Mouse (Mus musculus) thymus, adult 2 months (tissue): ENCODE data around the gene Adam8.

ENCODE experiments used
- CTCF ChIP-seq: fragments of 200-500 bp; IDR thresholded peaks from 2 replicates; pipeline ENCODE4 v1.5.1; 2012; ENCODE audit warnings: mild to moderate bottlenecking, control low read depth, low read length, moderate library complexity, borderline replicate concordance; ENCODE audit not compliant: control insufficient read depth, poor library complexity, insufficient read depth; ENCODE audit errors: extremely low read depth
- POLR2A ChIP-seq: fragments of 200-500 bp; IDR thresholded peaks from 2 replicates; pipeline ENCODE4 v1.6.1; 2012; ENCODE audit warnings: mild to moderate bottlenecking, low read length, control low read depth, moderate library complexity; ENCODE audit not compliant: control insufficient read depth, poor library complexity, insufficient read depth; ENCODE audit errors: extremely low read depth

DNA sequence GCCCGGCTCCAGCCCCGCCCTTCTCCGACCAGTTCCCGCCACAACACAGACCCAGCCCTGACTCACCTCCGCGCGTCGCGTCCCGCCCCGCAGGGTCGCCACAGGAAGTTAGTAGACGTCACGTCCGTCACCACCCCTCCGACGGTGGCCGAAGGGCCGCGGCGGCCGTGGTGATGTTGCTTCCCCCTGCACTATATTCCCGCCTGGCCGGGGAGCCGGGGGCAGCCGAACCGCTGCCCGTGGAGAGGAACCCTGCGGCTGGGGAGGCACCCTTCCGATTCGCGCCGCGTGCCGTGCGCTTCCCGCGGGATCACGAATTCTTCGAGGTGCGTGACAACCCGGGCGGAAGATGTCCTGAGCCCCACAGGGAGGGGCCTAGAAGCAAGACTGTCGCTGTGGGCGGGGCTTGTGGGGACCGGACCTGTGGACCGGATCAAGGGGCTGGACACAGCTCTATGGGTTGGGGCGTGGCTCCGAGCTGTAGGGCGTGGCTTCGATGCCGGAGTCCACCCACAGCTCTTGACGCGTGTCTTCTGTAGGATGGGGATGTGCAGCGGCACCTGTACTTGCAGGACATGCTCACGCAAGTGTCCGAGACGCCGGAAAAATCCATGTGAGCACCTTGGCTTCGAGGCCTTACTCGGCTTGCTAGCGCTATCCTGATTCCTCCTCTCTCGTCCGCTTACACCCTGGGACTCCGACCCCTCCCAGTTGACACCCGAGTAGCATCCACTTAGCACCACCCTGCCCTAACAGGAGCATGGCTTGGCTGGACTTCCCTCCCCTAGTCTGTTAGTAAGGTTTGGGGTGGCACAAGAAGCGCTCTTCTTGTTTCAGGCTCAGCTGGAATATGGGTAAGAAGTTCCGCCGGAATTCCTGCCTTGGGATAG is 44.2 kb upstream of the Adam8 start, which contains the start of the genes Zfp511 and Tubgcp2:
- TF ChIP-seq POLR2A (peak; percentile 33; the same call in 1 of the 2 replicates), CTCF (no peak; the same call in 1 of the 2 replicates)
